Mouse (Mus musculus): ENCODE measurements at regions not wholly inside any gene's neighbourhood (a gene's known extent, or its start where the extent isn't known, plus 50 kb on each side); places are given as distances from the start of the nearest gene placed in this dataset.

GRCm38 (mm10) chr9:83199176-83199575, 52.7 kb upstream of the Hmgn3 start:
- TF ChIP-seq CTCF (IDR thresholded peaks at IDR 0.05; ENCODE audit: low read depth) = no peak
- TF ChIP-seq EP300 (optimal IDR thresholded peaks at IDR 0.05) = no peak

All from stomach, postnatal 0 days (tissue).